Mouse (Mus musculus): ENCODE data around the gene Rnf144b. TPM values are rescaled to one million over a fixed set of nuclear protein-coding genes. Genes with fewer than 3 reads are reported as not detected.

Rnf144b gene
- polyA plus RNA-seq, 1 experiment from 2014 or later, result 3.7 TPM

- Histone ChIP-seq H3K36me3 (ENCODE audit: control insufficient read depth, insufficient read depth, low read length) (no peaks in the 10 kb centered on the region), H3K4me3 (ENCODE audit: low read depth, low read length) (no peak overlapping the region), H3K4me2 (replicated peaks; ENCODE audit: low read depth) (no peak overlapping the region), H3K4me1 (replicated peaks; ENCODE audit: control insufficient read depth, insufficient read depth) (no peaks in the 10 kb centered on the region), H3K9ac (ENCODE audit: low read length) (no peak overlapping the region), H3K27ac (replicated peaks) (no peak overlapping the region), H3K27me3 (ENCODE audit: control insufficient read depth, insufficient read depth, low read length) (no peaks in the 10 kb centered on the region), H3K9me3 (ENCODE audit: control insufficient read depth, low read length) (no peaks in the 10 kb centered on the region)
- no peak for ATAC-seq (ENCODE audit: low FRiP score, low TSS enrichment)
- no peak for DNase-seq (ENCODE audit: low spot score)
- WGBS, result 66% methylated on average over 7 of the region's 7 CpGs
- TF ChIP-seq EP300 (optimal IDR thresholded peaks at IDR 0.05) (no peak), CTCF (IDR thresholded peaks at IDR 0.05; ENCODE audit: low read depth) (no peak)
These were observed 23.9 kb downstream of the Rnf144b start for GRCm38 (mm10) chr13:47146388-47146787.

- H3K4me2 ChIP-seq (replicated peaks; ENCODE audit: low read depth), result peak overlapping the region; percentile 17; the same call in 1 of the 2 replicates
- no peak overlapping the region for H3K27ac ChIP-seq (replicated peaks)
- no peaks in the 10 kb centered on the region for H3K27me3 ChIP-seq (ENCODE audit: control insufficient read depth, insufficient read depth, low read length)
- TF ChIP-seq EP300 (optimal IDR thresholded peaks at IDR 0.05), result no peak
- TF ChIP-seq CTCF (IDR thresholded peaks at IDR 0.05; ENCODE audit: low read depth), result no peak
- no peaks in the 10 kb centered on the region for H3K36me3 ChIP-seq (ENCODE audit: control insufficient read depth, insufficient read depth, low read length)
- no peak overlapping the region for H3K4me3 ChIP-seq (ENCODE audit: low read depth, low read length)
- 50% methylated on average over 11 of the region's 11 CpGs for WGBS
- H3K9me3 ChIP-seq (ENCODE audit: control insufficient read depth, low read length), result no peaks in the 10 kb centered on the region
- H3K9ac ChIP-seq (ENCODE audit: low read length), result no peak overlapping the region
- ATAC-seq (ENCODE audit: low FRiP score, low TSS enrichment), result peak; percentile 62; the same call in 1 of the 2 replicates
- no peaks in the 10 kb centered on the region for H3K4me1 ChIP-seq (replicated peaks; ENCODE audit: control insufficient read depth, insufficient read depth)
- DNase-seq (ENCODE audit: low spot score), result no peak
These were observed 26.1 kb downstream of the Rnf144b start for GRCm38 (mm10) chr13:47148573-47148972.

- no peaks in the 10 kb centered on the region for H3K36me3 ChIP-seq (ENCODE audit: control insufficient read depth, insufficient read depth, low read length)
- no peak overlapping the region for H3K4me3 ChIP-seq (ENCODE audit: low read depth, low read length)
- DNase-seq (ENCODE audit: low spot score) (no peak), ATAC-seq (ENCODE audit: low FRiP score, low TSS enrichment) (no peak)
- no peaks in the 10 kb centered on the region for H3K9me3 ChIP-seq (ENCODE audit: control insufficient read depth, low read length)
- H3K27me3 ChIP-seq (ENCODE audit: control insufficient read depth, insufficient read depth, low read length), result no peaks in the 10 kb centered on the region
- H3K9ac ChIP-seq (ENCODE audit: low read length), result no peak overlapping the region
- H3K27ac ChIP-seq (replicated peaks), result no peak overlapping the region
- no peaks in the 10 kb centered on the region for H3K4me1 ChIP-seq (replicated peaks; ENCODE audit: control insufficient read depth, insufficient read depth)
- no peak for TF ChIP-seq EP300 (optimal IDR thresholded peaks at IDR 0.05)
- TF ChIP-seq CTCF (IDR thresholded peaks at IDR 0.05; ENCODE audit: low read depth), result no peak
- no peak overlapping the region for H3K4me2 ChIP-seq (replicated peaks; ENCODE audit: low read depth)
- 66% methylated on average over 10 of the region's 10 CpGs for WGBS
These were observed 27.5 kb downstream of the Rnf144b start for GRCm38 (mm10) chr13:47149993-47150392.

- Histone ChIP-seq H3K4me2 (replicated peaks; ENCODE audit: low read depth) (no peak overlapping the region), H3K4me1 (replicated peaks; ENCODE audit: control insufficient read depth, insufficient read depth) (no peaks in the 10 kb centered on the region), H3K9ac (ENCODE audit: low read length) (no peak overlapping the region), H3K27me3 (ENCODE audit: control insufficient read depth, insufficient read depth, low read length) (no peaks in the 10 kb centered on the region; the same call in 1 of the 2 replicates), H3K36me3 (ENCODE audit: control insufficient read depth, insufficient read depth, low read length) (no peaks in the 10 kb centered on the region), H3K9me3 (ENCODE audit: control insufficient read depth, low read length) (no peaks in the 10 kb centered on the region), H3K27ac (replicated peaks) (no peak overlapping the region), H3K4me3 (ENCODE audit: low read depth, low read length) (no peak overlapping the region)
- DNase-seq (ENCODE audit: low spot score) (no peak), ATAC-seq (ENCODE audit: low FRiP score, low TSS enrichment) (no peak)
- 88% methylated on average over 14 of the region's 14 CpGs for WGBS
- TF ChIP-seq EP300 (optimal IDR thresholded peaks at IDR 0.05), result no peak
These were observed 28.6 kb downstream of the Rnf144b start for GRCm38 (mm10) chr13:47151060-47151459.

- Histone ChIP-seq H3K36me3 (ENCODE audit: control insufficient read depth, insufficient read depth, low read length) (no peaks in the 10 kb centered on the region), H3K4me1 (replicated peaks; ENCODE audit: control insufficient read depth, insufficient read depth) (no peaks in the 10 kb centered on the region), H3K27me3 (ENCODE audit: control insufficient read depth, insufficient read depth, low read length) (no peaks in the 10 kb centered on the region; the same call in 1 of the 2 replicates), H3K4me3 (ENCODE audit: low read depth, low read length) (no peak overlapping the region), H3K4me2 (replicated peaks; ENCODE audit: low read depth) (no peak overlapping the region), H3K27ac (replicated peaks) (no peak overlapping the region), H3K9me3 (ENCODE audit: control insufficient read depth, low read length) (no peaks in the 10 kb centered on the region), H3K9ac (ENCODE audit: low read length) (no peak overlapping the region)
- WGBS, result 33% methylated on average over 7 of the region's 7 CpGs
- ATAC-seq (ENCODE audit: low FRiP score, low TSS enrichment) (peak; percentile 65; the same call in 1 of the 2 replicates), DNase-seq (ENCODE audit: low spot score) (peak; percentile 32)
- TF ChIP-seq EP300 (optimal IDR thresholded peaks at IDR 0.05) (no peak), CTCF (IDR thresholded peaks at IDR 0.05; ENCODE audit: low read depth) (peak; percentile 88)
These were observed 29.9 kb downstream of the Rnf144b start for GRCm38 (mm10) chr13:47152390-47152789.

GRCm38 (mm10) chr13:47153206-47153605, 30.8 kb downstream of the Rnf144b start:
- no peak for ATAC-seq (ENCODE audit: low FRiP score, low TSS enrichment)

More at GRCm38 (mm10) chr13:47153206-47153605, 30.8 kb downstream of the Rnf144b start:
- DNase-seq (ENCODE audit: low spot score), result no peak
- WGBS, result 54% methylated on average over 5 of the region's 5 CpGs
- Histone ChIP-seq H3K9me3 (ENCODE audit: control insufficient read depth, low read length) (no peaks in the 10 kb centered on the region), H3K36me3 (ENCODE audit: control insufficient read depth, insufficient read depth, low read length) (no peaks in the 10 kb centered on the region), H3K4me1 (replicated peaks; ENCODE audit: control insufficient read depth, insufficient read depth) (no peaks in the 10 kb centered on the region), H3K9ac (ENCODE audit: low read length) (no peak overlapping the region), H3K27me3 (ENCODE audit: control insufficient read depth, insufficient read depth, low read length) (no peaks in the 10 kb centered on the region; the same call in 1 of the 2 replicates), H3K4me3 (ENCODE audit: low read depth, low read length) (no peak overlapping the region), H3K27ac (replicated peaks) (no peak overlapping the region), H3K4me2 (replicated peaks; ENCODE audit: low read depth) (no peak overlapping the region)
- TF ChIP-seq CTCF (IDR thresholded peaks at IDR 0.05; ENCODE audit: low read depth), result no peak
- no peak for TF ChIP-seq EP300 (optimal IDR thresholded peaks at IDR 0.05)

All from stomach, postnatal 0 days (tissue).